Mouse (Mus musculus) hindbrain, postnatal 0 days (tissue): ENCODE data around the gene Vmn1r221. TPM values are rescaled to one million over a fixed set of nuclear protein-coding genes. Genes with fewer than 3 reads are reported as not detected.
A peak's percentile ranks its signal among the peaks of the same experiment; 100 is the strongest.
"Not testable (repeated sequence)": the region's sequence is repeated elsewhere in the genome, so short reads cannot be mapped to it uniquely, and the experiment has no call there.

Source experiments
- ATAC-seq: fragments of 200-750 bp; cut with Nextera tagmentation; 2 replicates; pipeline ENCODE4 v1.8.0; 2017; ENCODE audit warnings: mild to moderate bottlenecking, moderate TSS enrichment, moderate library complexity
- DNase-seq: peaks from one replicate; pipeline ENCODE4 v3.0.0-alpha.2; 2015; ENCODE audit warnings: low spot score
- H3K27ac ChIP-seq: fragments of 300-500 bp; sonication (generic); 2 replicates; pipeline ENCODE4 v1.5.1; 2014; ENCODE audit warnings: mild to moderate bottlenecking
- H3K27me3 ChIP-seq: fragments of 300-500 bp; sonication (generic); 2 replicates; pipeline ENCODE4 v1.6.1; 2014; ENCODE audit warnings: low read length, mixed read lengths; ENCODE audit not compliant: insufficient read depth
- H3K36me3 ChIP-seq: fragments of 300-500 bp; sonication (generic); 2 replicates; pipeline ENCODE4 v1.6.1; 2014; ENCODE audit warnings: low read length, mixed read lengths; ENCODE audit not compliant: insufficient read depth
- H3K4me1 ChIP-seq: fragments of 300-500 bp; sonication (generic); 2 replicates; pipeline ENCODE4 v1.6.1; 2014; ENCODE audit warnings: antibody characterized with exemption, low read length, mixed read lengths; ENCODE audit not compliant: insufficient read depth
- H3K4me2 ChIP-seq: fragments of 300-500 bp; sonication (generic); 2 replicates; pipeline ENCODE4 v1.6.1; 2014; ENCODE audit warnings: low read depth, mild to moderate bottlenecking, low read length, moderate library complexity, mixed read lengths
- H3K4me3 ChIP-seq: fragments of 300-500 bp; sonication (generic); 2 replicates; pipeline ENCODE4 v1.5.1; 2014; ENCODE audit warnings: low read length
- H3K9ac ChIP-seq: fragments of 300-500 bp; sonication (generic); replicated peaks from 2 replicates; pipeline ENCODE4 v1.6.1; 2014; ENCODE audit warnings: mild to moderate bottlenecking, low read length, moderate library complexity, mixed read lengths
- H3K9me3 ChIP-seq: fragments of 300-500 bp; sonication (generic); 2 replicates; pipeline ENCODE4 v1.6.1; 2016; ENCODE audit warnings: low read length, mixed read lengths
- CTCF ChIP-seq: IDR thresholded peaks from 2 replicates; pipeline ENCODE4 v1.5.1; 2016; ENCODE audit warnings: antibody characterized with exemption, control low read depth, low read depth
- WGBS: fragments of 180-500 bp; shearing (Covaris S2); extraction: QIAGEN DNeasy Blood & Tissue Kit; methylation state at CpG from one replicate; pipeline ENCODE4 v1.1.7; 2014; 5-methylcytosine and 5-hydroxymethylcytosine counted together
- polyA plus RNA-seq: library from polyadenylated mRNA; unstranded; fragments of >200 nt; fragmentation: Nextera tagmentation; extraction: Ambion mirVana; gene quantifications from 2 replicates; pipeline ENCODE4 v1.2.1, GENCODE M21; 2015
- total RNA-seq: library from RNA; depleted of rRNA; stranded (reverse); fragments of >200 nt; gene quantifications from 2 replicates; pipeline ENCODE4 v1.2.3, GENCODE M21; 2014; rRNA removed

The Vmn1r221 gene
- total RNA-seq, result not detected in 2 replicates
- polyA plus RNA-seq, result not detected in 2 replicates

GRCm38 (mm10) chr13:23213827-23214226 is at the start of gene Vmn1r221:
TSS of gene Vmn1r221 (plus strand) at chr13:23214127.
- H3K4me2 ChIP-seq, DNase-seq, H3K27ac ChIP-seq, ATAC-seq, H3K4me3 ChIP-seq, H3K4me1 ChIP-seq, H3K9ac ChIP-seq, H3K9me3 ChIP-seq, H3K36me3 ChIP-seq, H3K27me3 ChIP-seq: not testable (repeated sequence)
- 92% methylated on average over 2 of the region's 2 CpGs for WGBS

- 91% methylated on average over 4 of the region's 4 CpGs for WGBS
- not testable (repeated sequence) for H3K27ac ChIP-seq, ATAC-seq
Measured at GRCm38 (mm10) chr13:23166471-23166870, 47.5 kb upstream of the Vmn1r221 start.

GRCm38 (mm10) chr13:23187875-23188274 is 26.1 kb upstream of the Vmn1r221 start, which contains the start of gene Vmn1r220:
TSS of gene Vmn1r220 (minus strand) at chr13:23187975.
- TF ChIP-seq CTCF, result no peak
- H3K9ac ChIP-seq, result no peak within 1 kb of the TSS
- no peaks in the 10 kb centered on the region for H3K4me1 ChIP-seq
- H3K36me3 ChIP-seq, result no peaks in the 10 kb centered on the region
- no peaks in the 10 kb centered on the region for H3K9me3 ChIP-seq
- DNase-seq (no peak), ATAC-seq (no peak)
- no peak within 1 kb of the TSS for H3K27ac ChIP-seq
- WGBS, result 84% methylated on average over 2 of the region's 2 CpGs
- H3K27me3 ChIP-seq, result no peaks in the 10 kb centered on the region
- H3K4me2 ChIP-seq, result no peak within 1 kb of the TSS
- no peak within 1 kb of the TSS for H3K4me3 ChIP-seq

More at GRCm38 (mm10) chr13:23166471-23166870, 47.5 kb upstream of the Vmn1r221 start:
- not testable (repeated sequence) for H3K27me3 ChIP-seq, H3K9me3 ChIP-seq, H3K4me2 ChIP-seq, H3K36me3 ChIP-seq, H3K4me3 ChIP-seq, DNase-seq, H3K9ac ChIP-seq, H3K4me1 ChIP-seq

GRCm38 (mm10) chr13:23203885-23204284 is 10.0 kb upstream of the Vmn1r221 start:
- not testable (repeated sequence) for H3K9me3 ChIP-seq, DNase-seq, H3K4me1 ChIP-seq, H3K27me3 ChIP-seq, H3K27ac ChIP-seq, H3K36me3 ChIP-seq, H3K4me3 ChIP-seq, H3K4me2 ChIP-seq, H3K9ac ChIP-seq, ATAC-seq
- WGBS, result 88% methylated on average over 1 of the region's 1 CpGs

- H3K4me1 ChIP-seq, H3K4me2 ChIP-seq, H3K9me3 ChIP-seq, H3K36me3 ChIP-seq, H3K27ac ChIP-seq, H3K9ac ChIP-seq, DNase-seq, ATAC-seq, H3K4me3 ChIP-seq, H3K27me3 ChIP-seq: not testable (repeated sequence)
Measured at GRCm38 (mm10) chr13:23235847-23236246, 21.9 kb downstream of the Vmn1r221 start, which contains the start of gene Vmn1r222. TSS of gene Vmn1r222 (minus strand) at chr13:23235947.

GRCm38 (mm10) chr13:23246834-23247233 is 32.9 kb downstream of the Vmn1r221 start, which contains the start of gene Vmn1r223:
TSS of gene Vmn1r223 (plus strand) at chr13:23247134.
- not testable (repeated sequence) for H3K27me3 ChIP-seq, H3K9me3 ChIP-seq, DNase-seq, ATAC-seq, H3K4me2 ChIP-seq, H3K27ac ChIP-seq, H3K36me3 ChIP-seq, H3K4me1 ChIP-seq, H3K9ac ChIP-seq, H3K4me3 ChIP-seq
- 81% methylated on average over 1 of the region's 1 CpGs for WGBS

- H3K27me3 ChIP-seq, result no peaks in the 10 kb centered on the region
- DNase-seq (no peak), ATAC-seq (no peak)
- no peak overlapping the region for H3K4me3 ChIP-seq
- H3K9me3 ChIP-seq, result no peaks in the 10 kb centered on the region
- 84% methylated on average over 2 of the region's 2 CpGs for WGBS
- H3K36me3 ChIP-seq, result no peaks in the 10 kb centered on the region
- TF ChIP-seq CTCF, result no peak
- no peak overlapping the region for H3K4me2 ChIP-seq
- no peak overlapping the region for H3K9ac ChIP-seq
- H3K4me1 ChIP-seq, result no peaks in the 10 kb centered on the region
- H3K27ac ChIP-seq, result no peak overlapping the region
Measured at GRCm38 (mm10) chr13:23258546-23259048, 44.7 kb downstream of the Vmn1r221 start.

GRCm38 (mm10) chr13:23268606-23269005 is 54.7 kb downstream of the Vmn1r221 start:
- H3K9ac ChIP-seq, H3K27ac ChIP-seq, H3K27me3 ChIP-seq, H3K36me3 ChIP-seq, DNase-seq, H3K9me3 ChIP-seq, H3K4me3 ChIP-seq, H3K4me2 ChIP-seq, H3K4me1 ChIP-seq: not testable (repeated sequence)
- WGBS, result 86% methylated on average over 2 of the region's 3 CpGs
- peak; percentile 11; the same call in 1 of the 2 replicates for ATAC-seq
